Mouse (Mus musculus): ENCODE data around the gene Sdk2. TPM values are rescaled to one million over a fixed set of nuclear protein-coding genes. Genes with fewer than 3 reads are reported as not detected.
A peak's percentile ranks its signal among the peaks of the same experiment; 100 is the strongest.

The Sdk2 gene
- total RNA-seq, 2 experiments from 2014 or later = 3.1 to 6.0 TPM

- DNase-seq = peak in 1 of 2 experiments; percentile 60
Measured at GRCm38 (mm10) chr11:113788183-113788789, 278.6 kb downstream of the Sdk2 start.

- no peak for DNase-seq
Measured at GRCm38 (mm10) chr11:113787432-113788182, 279.2 kb downstream of the Sdk2 start.

- DNase-seq = no peak
Measured at GRCm38 (mm10) chr11:113787009-113787408, 279.8 kb downstream of the Sdk2 start.

GRCm38 (mm10) chr11:113786395-113786794 lies 280.5 kb downstream of the Sdk2 start:
- no peak for DNase-seq

- peak in 1 of 2 experiments; percentile 56 for DNase-seq
Measured at GRCm38 (mm10) chr11:113785406-113786171, 281.3 kb downstream of the Sdk2 start.

GRCm38 (mm10) chr11:113784656-113785396 lies 282.0 kb downstream of the Sdk2 start:
- DNase-seq = no peak

- no peak for DNase-seq
Measured at GRCm38 (mm10) chr11:113782496-113782895, 284.4 kb downstream of the Sdk2 start.

GRCm38 (mm10) chr11:113782006-113782405 lies 284.8 kb downstream of the Sdk2 start:
- no peak for DNase-seq

- no peak for DNase-seq
Measured at GRCm38 (mm10) chr11:113779680-113780041, 287.2 kb downstream of the Sdk2 start.

GRCm38 (mm10) chr11:113778733-113779679 lies 287.8 kb downstream of the Sdk2 start:
- DNase-seq = no peak

- no peak for DNase-seq
Measured at GRCm38 (mm10) chr11:113777878-113778464, 288.9 kb downstream of the Sdk2 start.

GRCm38 (mm10) chr11:113776851-113777511 lies 289.9 kb downstream of the Sdk2 start:
- peak; percentile 79 to 82 for DNase-seq

GRCm38 (mm10) chr11:113774773-113775172 lies 292.1 kb downstream of the Sdk2 start:
- DNase-seq = no peak

GRCm38 (mm10) chr11:113773191-113773590 lies 293.7 kb downstream of the Sdk2 start:
- DNase-seq = peak in 1 of 2 experiments; percentile 64

GRCm38 (mm10) chr11:113771187-113771586 lies 295.7 kb downstream of the Sdk2 start:
- DNase-seq = no peak

- DNase-seq = no peak
Measured at GRCm38 (mm10) chr11:113768356-113768755, 298.5 kb downstream of the Sdk2 start.

GRCm38 (mm10) chr11:113767285-113767684 lies 299.6 kb downstream of the Sdk2 start:
- DNase-seq = no peak

GRCm38 (mm10) chr11:113766284-113766985 lies 300.4 kb downstream of the Sdk2 start:
- DNase-seq = no peak

- no peak for DNase-seq
Measured at GRCm38 (mm10) chr11:113764132-113764849, 302.6 kb downstream of the Sdk2 start.

All from adrenal gland, postnatal 36 days (tissue).